Mouse (Mus musculus) testis, postnatal 10 days (tissue): ENCODE measurements at regions not wholly inside any gene's neighbourhood (a gene's known extent, or its start where the extent isn't known, plus 50 kb on each side); places are given as distances from the start of the nearest gene placed in this dataset.
A peak's percentile ranks its signal among the peaks of the same experiment; 100 is the strongest.

ENCODE experiments used
- DNase-seq: peaks from one replicate; pipeline ENCODE4 v3.0.0; 2021; ENCODE audit warnings: low spot score

- DNase-seq, result no peak
These were observed 308.6 kb downstream of the Arl4a start for GRCm38 (mm10) chr12:39729255-39729654.

- DNase-seq, result no peak
These were observed 313.7 kb downstream of the Arl4a start for GRCm38 (mm10) chr12:39724172-39724571.

- DNase-seq, result no peak
These were observed 322.7 kb downstream of the Arl4a start for GRCm38 (mm10) chr12:39715120-39715519.

GRCm38 (mm10) chr12:39714169-39714794 is 323.5 kb downstream of the Arl4a start:
- DNase-seq, result no peak

- no peak for DNase-seq
These were observed 326.0 kb downstream of the Arl4a start for GRCm38 (mm10) chr12:39711807-39712206.

DNA sequence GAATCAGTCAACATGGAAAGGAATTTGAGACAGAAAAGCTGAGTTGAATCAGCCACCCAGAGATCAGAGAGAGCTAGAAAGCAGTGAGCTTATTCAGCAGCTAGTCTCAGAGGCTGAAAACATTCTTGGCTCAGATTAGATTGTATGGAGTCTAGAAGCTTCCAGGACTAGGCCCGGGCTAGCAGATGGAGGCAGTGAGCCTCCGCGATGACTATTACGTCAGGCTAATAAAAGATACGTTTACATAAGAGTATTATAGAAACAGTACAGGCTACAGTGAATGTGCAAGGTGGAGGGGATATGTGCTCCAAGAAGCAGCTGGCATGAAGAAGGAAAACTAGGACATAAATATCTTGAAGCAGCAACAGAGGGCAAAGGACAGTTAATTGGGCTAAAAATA is 328.0 kb downstream of the Arl4a start:
- DNase-seq, result no peak

- no peak for DNase-seq
These were observed 340.6 kb downstream of the Arl4a start for GRCm38 (mm10) chr12:39697182-39697581.

DNA sequence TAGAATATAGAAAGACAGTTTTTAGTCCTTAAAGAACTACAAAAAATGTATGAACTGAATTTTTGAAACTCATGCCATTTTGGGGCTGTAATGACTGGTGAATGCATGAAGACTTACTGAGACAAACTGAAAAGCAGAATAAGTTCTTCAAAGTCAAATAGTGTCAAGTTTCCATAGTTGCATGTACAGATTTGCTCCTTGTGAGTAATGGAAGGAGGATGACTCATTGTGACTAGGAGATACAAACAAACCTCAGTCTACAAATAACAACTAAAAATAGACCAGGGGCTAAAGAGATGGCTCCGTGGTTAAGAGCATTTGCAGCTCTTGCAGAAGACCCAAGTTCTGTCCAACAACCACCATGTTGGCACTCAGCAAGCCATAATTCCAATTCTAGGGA is 342.5 kb downstream of the Arl4a start:
- no peak for DNase-seq

DNA sequence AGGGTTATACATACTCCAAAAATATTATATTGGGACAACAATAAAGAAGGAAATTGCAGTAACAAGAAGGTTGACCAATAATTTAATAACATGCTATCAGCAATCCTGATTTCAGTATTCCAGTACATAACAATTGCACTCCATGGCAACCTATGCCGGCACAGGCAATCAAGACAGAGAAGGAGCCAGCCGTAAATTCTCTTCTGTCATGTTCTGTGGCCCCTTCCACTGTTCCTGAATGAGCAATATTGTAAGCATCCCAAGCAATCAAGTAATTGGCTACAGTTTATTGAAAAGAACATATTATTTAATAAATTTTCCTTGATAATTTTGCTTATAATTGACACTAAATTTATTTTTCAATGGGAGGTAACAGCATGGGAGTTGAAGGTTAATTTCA is 345.8 kb downstream of the Arl4a start:
- DNase-seq, result no peak

GRCm38 (mm10) chr12:39685399-39685798 is 352.4 kb downstream of the Arl4a start:
- DNase-seq, result no peak

GRCm38 (mm10) chr12:39682121-39682520 is 355.7 kb downstream of the Arl4a start:
- DNase-seq, result no peak

- DNase-seq, result no peak
These were observed 362.2 kb downstream of the Arl4a start for GRCm38 (mm10) chr12:39675608-39676007.

- no peak for DNase-seq
These were observed 370.1 kb downstream of the Arl4a start for GRCm38 (mm10) chr12:39667701-39668100.

DNA sequence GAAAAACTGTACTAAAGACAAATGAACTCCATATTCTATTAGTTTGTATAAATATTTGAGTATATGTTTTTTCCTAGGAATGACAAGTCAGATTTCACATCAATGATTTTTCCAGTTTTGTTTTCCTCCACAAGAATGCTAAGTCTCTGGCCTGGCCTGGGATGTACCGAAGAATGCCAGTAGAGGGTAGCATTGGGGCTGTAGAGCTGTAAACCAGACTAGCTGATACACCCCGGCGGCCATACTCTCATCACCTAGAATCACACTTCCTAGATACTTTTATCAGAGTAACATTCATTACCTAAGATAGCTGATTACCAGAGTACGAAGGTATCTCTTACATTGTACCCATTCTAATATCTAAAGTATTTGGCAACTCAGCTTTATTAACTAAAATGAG is 372.4 kb downstream of the Arl4a start:
- DNase-seq, result peak; percentile 78

DNA sequence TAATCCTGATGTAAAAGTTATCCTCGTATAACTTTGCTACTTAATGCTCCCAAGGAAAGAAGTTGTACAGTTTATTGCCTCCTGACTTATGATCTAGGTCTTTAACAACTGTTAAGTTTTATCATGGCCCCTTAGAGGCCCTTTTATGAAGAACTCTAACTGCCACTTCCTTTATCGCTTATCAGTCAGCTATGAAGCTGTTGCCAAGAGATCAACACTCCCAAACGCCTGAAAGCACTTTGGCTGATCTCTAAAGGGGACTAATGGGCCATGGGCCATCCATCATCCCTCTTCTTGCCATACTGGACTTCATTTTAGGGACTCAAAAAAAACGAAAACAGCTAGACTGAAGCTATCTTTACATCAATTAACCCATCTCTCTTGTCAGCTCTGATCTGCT is 377.4 kb downstream of the Arl4a start:
- DNase-seq, result no peak

DNA sequence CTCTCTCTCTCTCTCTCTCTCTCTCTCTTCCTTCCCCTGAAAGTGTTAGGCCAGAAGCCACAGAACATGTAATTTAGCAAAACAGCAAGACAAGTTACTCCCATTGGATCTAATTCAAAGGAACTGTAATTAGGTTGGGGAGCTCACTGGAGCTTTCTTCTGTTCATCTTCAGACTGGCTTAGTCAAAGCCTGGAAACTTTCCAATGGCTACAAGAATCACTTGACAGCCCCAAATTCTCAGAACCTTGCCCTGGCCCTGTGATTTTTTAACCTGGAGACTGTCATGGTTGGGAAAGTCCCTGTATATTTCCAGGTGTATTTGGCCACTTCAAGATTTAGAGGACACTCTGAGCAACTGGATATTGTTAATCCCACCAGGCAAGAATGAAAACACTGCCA is 381.2 kb downstream of the Arl4a start:
- DNase-seq, result no peak

GRCm38 (mm10) chr12:39648952-39649351 is 388.9 kb downstream of the Arl4a start:
- no peak for DNase-seq

- no peak for DNase-seq
These were observed 391.3 kb downstream of the Arl4a start for GRCm38 (mm10) chr12:39646556-39646955.

- no peak for DNase-seq
These were observed 392.2 kb downstream of the Arl4a start for GRCm38 (mm10) chr12:39645581-39645980.

DNA sequence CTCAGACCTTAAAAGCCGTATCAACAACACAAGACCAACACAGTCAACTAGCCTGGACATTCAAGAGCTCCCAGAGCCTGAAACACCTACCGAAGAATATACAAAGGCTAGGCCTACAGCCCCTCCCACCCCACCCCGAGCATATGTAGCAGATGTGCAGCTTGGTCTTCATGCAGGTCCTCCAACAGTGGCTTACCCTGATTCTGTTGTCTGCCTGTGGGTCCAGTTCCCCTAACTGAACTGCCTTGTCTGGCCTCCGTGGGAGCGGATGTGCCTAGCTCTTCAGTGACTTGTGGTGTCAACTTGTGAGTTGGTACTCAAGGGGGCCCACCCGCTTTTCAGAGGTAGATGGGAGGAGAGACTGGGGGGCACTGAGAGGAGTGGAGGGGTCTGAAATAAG is 398.6 kb downstream of the Arl4a start:
- DNase-seq, result no peak

- DNase-seq, result no peak
These were observed 403.5 kb downstream of the Arl4a start for GRCm38 (mm10) chr12:39634337-39634736.

- DNase-seq, result no peak
These were observed 416.6 kb downstream of the Arl4a start for GRCm38 (mm10) chr12:39621266-39621665.

GRCm38 (mm10) chr12:39605289-39605688 is 432.5 kb downstream of the Arl4a start:
- DNase-seq, result no peak

- DNase-seq, result no peak
These were observed 433.1 kb downstream of the Arl4a start for GRCm38 (mm10) chr12:39604723-39605122.

GRCm38 (mm10) chr12:39594726-39595125 is 443.1 kb downstream of the Arl4a start:
- DNase-seq, result no peak
